Mouse (Mus musculus): ENCODE results near the gene Catip. TPM values are rescaled to one million over a fixed set of nuclear protein-coding genes. Genes with fewer than 3 reads are reported as not detected.

Gene Catip
- total RNA-seq, 2 experiments from 2014 or later = 0.11 TPM; not detected in 1

DNA sequence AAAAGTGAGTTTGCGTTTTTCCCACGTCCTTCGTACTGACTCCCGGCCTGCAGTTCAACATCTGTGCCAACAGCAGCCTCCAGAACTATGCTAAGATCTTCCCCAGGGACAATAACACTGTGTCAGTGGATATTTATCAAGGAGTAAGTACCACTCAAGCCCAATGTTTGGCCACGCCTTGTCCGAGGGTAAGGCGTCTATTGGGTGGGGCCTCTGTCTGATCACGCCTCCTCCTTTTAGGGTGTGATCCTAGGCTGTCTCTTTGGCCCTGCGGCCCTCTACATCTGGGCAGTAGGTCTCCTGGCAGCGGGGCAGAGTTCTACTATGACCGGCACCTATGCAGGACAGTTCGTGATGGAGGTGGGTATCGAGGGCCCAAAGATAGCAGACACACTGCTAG is 21.5 kb downstream of the Catip start:
- DNase-seq (ENCODE audit: low spot score) = no peak

DNA sequence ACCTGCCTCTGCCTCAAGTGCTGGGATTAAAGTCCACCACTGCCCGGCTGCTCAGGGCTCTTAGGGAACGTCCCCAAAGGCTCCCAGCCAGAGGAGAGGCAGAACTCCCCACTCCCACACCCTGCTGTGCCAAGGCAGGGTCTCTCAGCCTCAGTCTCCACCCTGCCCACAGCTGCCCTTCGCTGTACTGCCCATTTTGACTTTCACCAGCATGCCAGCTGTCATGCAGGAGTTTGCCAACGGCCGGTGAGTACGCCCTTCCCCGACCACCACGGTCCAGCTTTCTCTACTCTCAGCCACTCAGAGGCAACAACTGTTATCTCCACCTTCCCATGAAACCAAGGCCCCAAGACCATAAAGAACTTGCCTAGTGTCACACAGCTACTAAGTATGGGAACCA is 22.6 kb downstream of the Catip start:
- no peak for DNase-seq (ENCODE audit: low spot score)

DNA sequence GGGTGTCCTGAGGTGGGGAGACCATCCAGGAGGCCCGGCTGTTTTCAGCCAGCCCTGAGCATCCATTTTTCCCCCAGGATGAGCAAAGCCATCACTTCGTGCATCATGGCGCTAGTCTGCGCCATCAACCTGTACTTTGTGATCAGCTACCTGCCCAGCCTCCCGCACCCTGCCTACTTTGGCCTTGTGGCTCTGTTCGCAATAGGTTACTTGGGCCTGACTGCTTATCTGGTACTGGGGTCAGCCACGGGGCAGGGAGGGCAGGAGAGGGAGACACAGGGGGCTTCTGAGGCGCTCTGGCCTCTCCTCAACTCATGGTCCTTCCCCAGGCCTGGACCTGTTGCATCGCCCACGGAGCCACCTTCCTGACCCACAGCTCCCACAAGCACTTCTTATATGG is 23.2 kb downstream of the Catip start:
- DNase-seq (ENCODE audit: low spot score) = no peak

DNA sequence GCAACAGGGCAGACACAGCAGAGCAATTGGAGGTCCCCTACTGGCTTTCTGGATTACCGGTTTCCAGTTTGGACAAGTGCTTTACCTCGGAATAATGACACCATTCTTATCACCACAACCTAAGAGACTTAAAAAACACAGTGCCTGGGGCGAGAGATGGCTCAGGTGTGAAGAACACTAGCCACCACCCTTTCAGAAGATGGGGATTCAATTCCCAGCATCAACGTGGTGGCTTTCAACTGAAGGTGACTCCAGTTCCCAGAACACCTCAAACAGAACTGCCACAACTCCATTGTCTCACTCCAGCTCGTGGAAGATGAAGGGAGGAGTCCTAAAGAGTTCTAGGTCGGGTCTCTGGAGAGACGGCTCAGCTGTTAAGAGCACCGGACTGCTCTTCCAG is 23.6 kb downstream of the Catip start:
- DNase-seq (ENCODE audit: low spot score) = no peak

DNA sequence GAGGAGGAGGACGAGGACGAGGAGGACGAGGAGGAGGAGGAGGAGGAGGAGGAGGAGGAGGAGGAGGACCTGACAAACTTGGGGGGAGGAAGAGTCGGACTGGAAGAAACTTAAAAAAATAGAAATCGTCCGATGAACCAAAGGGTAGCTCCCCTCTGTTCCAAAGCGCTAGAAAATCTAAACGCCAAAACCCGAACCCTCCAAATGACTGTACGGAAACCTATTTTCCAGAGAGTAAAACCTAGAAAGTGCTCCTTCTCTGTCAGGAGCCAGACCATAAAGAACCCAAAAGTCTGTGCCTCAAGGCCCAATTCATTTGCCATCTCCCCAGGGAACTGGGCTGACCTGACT is 24.4 kb downstream of the Catip start:
- DNase-seq (ENCODE audit: low spot score) = no peak

DNA sequence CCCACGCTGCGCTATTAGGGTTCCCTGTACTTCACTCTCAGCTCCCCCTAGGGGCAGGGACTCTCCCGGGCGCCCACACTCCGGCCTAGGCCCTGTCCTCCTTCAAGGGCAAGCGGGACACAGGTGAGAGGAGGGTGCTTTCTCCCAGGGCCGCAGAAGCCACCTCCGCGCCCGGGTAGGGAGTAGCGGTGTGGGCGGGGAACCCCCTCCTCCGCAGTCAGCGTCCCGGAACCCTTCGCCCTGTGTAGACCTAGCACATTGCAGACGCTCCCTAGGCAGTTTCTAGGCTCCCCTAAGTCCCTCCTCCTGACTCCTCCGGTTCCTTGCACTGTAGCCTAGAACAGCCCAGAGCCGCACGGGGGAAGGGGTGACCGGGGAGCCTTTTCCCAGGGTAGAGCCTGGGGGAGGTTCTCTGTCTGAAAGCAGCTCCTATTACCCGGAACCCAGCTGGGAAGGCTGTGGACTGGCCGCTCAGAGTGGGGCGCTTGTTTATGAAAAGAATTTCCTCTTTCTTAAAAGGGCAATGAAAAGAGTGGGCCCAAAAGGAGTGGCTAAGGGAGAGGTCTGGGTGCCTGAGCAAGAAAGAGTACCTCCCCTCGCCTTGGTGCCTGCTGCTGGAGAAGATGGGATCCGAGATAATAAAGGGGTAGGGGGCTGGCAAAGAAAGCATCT is 24.9 kb downstream of the Catip start:
- DNase-seq (ENCODE audit: low spot score) = peak; percentile 97

DNA sequence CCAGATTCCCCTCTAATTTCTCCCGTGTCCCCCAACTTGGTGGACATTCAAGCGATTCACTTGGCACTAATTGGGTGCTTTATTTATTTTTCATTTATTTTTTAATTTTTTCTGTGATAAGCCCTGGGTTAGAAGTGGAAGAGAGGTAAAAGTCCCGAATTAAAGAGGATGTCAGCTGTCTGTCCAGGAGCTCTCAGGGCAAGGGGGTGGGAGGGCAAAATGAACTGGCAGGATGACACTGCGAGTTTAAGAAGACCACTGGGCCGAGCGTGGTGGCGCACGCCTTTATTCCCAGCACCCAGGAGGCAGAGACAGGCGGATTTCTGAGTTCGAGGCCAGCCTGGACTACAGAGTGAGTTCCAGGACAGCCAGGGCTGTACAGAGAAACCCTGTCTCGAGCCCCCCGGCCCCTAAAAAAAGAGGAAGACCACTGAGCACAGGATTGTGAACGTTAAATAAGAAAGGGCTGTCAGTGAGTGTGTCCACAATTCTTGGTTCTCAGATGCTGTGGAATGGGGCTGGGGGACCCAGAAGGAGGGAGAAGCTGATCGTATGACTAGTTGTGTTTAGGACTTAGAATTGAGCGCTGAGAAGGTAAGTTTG is 25.6 kb downstream of the Catip start:
- no peak for DNase-seq (ENCODE audit: low spot score)

DNA sequence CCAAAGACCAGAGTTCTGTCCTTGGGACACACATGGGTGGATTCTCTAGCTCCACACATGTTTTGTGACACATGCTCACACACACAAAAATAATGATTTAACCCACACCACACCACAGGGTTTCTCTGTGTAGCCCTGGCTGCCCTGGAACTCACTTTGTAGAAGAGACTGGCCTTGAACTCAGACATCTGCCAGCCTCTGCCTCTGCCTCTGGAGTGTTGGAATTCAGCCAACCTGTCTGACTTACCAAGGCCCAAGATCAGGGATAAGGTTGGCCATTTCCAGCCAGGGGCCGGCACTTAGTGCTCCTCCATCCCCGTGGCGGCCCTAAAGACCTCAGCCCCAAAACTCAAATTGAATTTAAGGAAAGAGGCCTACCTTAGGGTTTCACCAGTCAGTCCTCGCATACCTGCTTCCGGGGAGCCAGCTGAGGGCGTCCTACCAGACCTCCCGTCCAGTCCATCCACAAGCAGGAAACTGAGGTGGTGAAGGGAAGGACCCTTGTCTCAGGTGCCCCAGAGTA is 26.6 kb downstream of the Catip start:
- DNase-seq (ENCODE audit: low spot score) = no peak

DNA sequence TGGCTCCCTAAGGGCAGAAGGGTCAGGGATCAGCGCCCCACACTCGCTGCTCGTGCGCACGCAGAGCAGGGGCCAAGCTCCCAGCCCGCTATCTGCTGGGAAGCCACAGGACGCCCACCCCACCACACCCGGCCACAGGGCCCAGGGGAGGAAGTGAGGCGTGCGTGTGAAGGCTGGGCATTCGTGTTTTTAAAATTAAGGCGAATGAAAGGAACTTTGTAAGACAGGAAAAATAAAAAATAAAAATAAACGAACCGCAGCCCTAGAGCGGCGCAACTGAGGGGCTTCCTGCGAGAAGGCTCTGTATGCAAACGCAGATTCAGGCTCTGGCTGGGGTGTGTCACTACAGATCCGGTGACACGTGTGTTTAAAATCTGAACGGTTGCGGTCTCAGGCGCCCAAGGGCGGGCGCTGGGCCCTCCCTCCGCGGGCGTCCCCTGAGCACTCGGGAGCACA is 28.0 kb downstream of the Catip start:
- no peak for DNase-seq (ENCODE audit: low spot score)

DNA sequence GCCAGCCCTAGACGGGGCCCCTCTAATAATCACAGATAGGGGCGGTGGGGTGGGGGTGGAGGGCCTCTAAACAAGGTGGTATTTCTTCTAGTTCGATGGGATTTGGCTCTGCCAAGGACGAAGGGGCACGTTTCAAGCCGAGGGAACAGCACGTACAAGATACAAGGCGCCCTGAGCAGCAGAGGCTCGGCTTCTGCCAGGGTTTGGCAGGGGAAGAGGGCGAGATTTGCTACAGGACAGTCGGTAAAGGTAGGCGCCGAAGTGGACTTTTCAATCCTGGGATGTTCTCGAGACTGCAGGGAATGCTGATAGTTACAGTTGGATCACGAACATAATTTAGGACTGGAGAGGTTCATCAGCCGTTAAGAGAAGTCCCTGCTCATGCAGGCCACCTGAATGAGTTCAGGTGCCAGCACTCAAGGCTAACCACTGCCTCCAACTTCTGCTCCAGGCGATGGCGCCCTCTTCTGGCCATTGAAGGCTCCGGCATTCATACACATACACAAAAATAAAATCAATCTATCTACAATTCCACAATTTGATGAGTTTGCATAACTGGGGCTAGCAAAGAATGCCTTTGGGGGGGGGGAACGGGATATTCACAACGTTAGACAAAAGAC is 28.5 kb downstream of the Catip start:
- DNase-seq (ENCODE audit: low spot score) = peak; percentile 75

DNA sequence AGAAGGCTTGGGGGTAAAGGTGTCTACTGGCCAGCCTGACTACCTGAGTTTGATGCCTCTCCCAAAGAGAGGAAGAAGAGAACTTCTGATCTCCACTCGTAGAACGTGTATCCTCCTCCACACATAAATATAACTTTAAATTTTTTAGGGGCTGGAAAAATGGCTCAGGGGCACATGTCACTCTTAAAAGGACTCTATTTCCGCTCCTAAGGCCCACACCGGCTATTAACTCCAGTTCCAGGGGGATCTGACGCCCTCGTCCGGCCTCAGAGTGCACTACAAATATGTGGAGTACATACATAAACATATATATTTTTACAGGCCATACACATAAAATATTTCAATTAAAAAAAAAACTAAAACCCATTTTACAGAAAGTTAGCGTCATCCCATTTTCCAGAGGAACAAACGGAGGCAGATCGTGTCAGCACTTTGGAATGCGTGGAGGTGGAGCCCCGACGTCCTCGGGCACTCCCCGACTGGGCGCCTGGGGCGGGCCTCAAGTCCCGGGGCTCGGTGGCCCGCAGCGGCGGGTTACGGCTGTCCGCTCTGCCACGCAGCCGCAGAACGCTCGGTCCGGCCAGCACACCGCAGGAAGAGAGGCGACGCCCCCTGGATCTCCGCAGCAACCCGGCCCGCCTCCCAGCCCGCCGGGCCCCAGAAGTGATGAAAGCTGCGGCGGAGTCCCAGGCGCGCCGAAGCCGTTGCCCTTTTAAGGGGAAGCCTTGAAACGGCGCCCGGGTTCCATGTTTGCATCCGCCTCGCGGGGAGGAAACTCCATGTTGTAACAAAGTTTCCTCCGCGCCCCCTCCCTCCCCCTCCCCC is 29.2 kb downstream of the Catip start, which contains the start of gene Ctdsp1:
TSS of gene Ctdsp1 (plus strand) at position 586 of the 825 bp plus-strand sequence.
- peak; percentile 98 for DNase-seq (ENCODE audit: low spot score)

DNA sequence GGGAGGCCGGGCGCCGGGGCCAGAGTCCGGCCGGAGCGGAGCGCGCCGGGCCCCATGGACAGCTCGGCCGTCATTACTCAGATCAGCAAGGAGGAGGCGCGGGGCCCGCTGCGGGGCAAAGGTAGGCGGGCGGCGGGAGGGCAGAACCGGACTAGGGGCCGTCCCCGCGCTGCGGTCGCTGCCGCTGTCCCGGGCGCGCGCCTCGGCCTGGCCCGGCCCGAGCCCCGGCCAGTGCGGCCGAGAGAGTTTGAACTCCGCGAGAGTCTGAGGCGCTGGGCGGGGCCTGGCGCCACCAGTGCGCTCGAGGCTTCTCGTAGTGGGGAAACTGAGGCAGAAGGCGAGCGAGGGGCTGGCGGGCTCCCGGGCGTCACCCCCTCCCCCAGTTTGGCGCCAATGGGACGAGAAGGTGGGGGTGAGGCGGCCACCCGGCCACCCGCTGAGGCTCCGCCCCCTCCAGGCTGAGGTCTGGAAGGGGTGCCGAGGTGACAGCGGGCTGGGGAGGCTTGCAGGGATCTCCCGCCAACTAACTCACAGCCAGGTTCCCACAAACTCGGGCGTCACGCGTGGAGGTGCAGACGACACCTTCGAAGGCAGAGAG is 30.0 kb downstream of the Catip start:
- DNase-seq (ENCODE audit: low spot score) = peak; percentile 79

DNA sequence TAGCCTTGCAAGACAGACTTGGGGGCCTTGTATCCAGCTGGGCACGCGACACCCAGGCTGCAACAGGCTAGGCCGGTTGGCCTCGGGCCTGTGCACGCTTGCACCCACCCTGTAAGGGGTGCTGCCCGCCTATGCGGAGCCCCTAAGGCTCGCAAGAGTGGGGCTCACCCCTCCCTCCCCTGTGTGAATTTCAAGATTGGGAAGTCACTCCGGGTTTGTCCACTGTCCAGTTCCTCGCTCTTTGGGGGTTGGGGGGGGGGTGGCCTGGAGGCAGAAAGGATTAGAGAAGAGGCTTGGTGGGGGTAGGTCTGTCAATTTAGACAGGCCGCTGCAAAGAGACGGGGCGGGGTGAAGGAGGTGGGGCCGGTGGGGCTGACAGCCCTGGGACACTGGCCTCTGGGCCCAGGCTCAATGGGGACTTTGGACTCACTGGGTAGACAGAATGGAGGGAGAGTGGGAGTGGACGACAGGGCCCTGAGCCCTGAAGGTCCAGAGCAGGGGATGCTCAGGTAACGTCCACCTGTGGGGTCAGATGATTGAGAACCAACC is 30.6 kb downstream of the Catip start:
- DNase-seq (ENCODE audit: low spot score) = no peak

DNA sequence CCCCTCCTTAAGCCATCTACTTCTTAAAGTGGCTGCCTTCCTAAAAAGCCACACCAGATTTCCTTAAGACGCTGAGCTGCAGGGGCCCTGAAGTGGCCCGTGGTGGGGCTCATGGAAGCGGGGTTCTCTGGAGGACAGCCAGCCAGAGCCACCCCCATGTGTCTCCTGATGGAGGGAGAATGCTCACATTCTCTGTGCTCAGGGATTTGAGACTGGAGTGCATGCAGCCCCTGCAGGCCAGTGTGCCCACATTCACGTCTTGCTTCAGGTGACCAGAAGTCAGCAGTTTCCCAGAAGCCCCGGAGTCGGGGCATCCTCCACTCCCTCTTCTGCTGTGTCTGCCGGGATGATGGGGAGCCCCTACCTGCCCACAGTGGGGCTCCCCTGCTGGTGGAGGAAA is 31.1 kb downstream of the Catip start:
- no peak for DNase-seq (ENCODE audit: low spot score)

DNA sequence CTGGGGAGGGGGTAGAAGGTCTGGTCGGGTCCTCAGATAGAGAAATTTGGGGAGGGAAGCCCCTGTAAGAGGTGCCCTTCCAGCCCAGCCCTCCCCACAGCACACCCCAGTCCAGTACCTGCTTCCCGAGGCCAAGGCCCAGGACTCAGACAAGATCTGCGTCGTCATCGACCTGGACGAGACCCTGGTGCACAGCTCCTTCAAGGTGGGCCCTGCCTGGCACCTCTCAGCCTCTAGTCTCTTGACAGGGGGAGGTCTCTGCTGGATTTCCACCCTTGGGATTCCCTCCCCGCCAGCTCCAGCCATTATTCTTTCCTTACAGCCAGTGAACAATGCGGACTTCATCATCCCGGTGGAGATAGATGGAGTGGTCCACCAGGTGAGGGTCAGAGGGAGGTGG is 31.8 kb downstream of the Catip start:
- no peak for DNase-seq (ENCODE audit: low spot score)

DNA sequence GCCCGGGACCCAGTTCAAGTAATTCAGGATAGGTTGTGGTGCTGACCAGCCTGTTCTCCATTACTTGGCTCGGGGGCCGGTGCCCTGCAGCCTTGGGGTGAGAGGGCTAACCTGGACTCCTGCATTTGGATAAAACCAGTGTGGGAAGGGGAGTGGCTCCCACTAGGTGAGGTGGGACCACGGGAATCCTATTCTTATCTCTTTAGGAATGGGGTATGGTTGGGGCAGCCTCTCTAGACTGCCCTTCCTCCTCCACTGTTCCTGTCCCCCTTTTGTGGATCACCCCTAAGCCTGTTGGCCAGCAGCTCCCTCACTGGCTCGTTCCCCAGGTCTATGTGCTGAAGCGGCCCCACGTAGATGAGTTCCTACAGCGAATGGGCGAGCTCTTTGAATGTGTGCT is 32.4 kb downstream of the Catip start:
- no peak for DNase-seq (ENCODE audit: low spot score)

DNA sequence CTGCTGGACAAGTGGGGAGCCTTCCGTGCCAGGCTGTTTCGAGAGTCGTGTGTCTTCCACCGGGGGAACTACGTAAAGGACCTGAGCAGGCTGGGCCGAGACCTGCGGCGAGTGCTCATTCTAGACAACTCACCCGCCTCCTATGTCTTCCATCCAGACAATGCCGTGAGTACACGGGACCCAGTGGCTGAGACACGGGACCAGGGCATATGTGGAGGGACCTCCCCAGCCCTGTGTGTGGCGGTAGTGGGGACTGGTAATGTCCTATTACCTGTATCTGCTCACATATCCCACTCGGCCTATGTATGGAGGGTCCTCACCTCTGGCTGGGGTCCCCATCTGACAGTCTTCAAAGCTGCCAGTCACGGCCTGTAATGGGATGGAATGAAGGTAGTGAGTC is 33.0 kb downstream of the Catip start:
- no peak for DNase-seq (ENCODE audit: low spot score)

DNA sequence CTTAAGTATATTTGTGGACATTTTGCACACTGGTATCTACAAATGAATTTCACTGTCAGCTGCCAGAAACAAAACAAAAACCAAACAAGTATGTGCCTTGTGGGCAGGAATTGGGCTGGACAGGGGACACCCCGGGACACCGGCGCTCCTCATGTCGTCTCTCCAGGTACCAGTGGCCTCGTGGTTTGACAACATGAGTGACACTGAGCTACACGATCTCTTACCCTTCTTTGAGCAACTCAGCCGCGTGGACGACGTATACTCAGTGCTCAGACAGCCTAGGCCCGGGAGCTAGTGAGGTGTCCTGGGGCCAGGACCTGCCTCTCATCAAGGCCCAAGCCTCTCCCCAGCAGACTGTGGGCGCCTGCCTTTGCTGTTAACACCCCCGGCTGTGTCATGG is 33.4 kb downstream of the Catip start:
- no peak for DNase-seq (ENCODE audit: low spot score)

DNA sequence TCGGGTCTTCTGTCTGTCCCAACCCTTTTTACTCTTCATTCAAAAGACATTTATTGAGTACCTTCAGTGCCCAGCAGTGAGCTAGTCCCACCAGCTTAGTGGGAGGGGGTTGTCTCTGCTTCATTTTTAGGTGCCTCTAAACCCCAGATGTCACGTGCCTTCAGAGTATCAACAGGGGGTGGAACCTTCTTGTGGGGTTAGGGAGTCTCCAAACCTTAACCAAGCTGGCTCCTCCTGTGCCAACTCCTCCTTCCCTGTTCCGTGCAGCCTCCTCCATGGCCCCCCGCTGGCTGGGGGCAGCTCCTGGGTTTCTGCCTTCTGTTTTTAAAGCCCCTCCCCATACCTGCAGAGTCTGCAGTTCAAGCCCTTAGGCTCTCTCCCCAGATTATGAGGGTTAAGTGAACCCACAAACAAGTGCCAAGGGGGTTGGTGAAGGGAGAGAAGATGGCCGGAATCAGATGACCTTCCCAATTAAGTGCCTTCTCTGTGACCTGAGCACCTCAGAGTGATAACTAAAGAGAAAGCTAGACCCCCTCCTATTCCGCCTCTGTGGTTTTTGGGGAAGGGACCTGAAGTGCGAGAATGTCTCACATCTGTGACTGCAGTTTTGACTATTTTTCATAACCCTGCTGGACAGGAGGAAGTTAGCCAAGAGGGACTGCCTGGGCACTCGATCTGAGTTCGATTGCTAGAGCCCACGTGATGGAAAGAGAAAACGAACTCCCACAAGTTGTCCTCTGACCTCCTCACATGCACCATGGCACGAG is 34.7 kb downstream of the Catip start:
- peak; percentile 50 for DNase-seq (ENCODE audit: low spot score)

DNA sequence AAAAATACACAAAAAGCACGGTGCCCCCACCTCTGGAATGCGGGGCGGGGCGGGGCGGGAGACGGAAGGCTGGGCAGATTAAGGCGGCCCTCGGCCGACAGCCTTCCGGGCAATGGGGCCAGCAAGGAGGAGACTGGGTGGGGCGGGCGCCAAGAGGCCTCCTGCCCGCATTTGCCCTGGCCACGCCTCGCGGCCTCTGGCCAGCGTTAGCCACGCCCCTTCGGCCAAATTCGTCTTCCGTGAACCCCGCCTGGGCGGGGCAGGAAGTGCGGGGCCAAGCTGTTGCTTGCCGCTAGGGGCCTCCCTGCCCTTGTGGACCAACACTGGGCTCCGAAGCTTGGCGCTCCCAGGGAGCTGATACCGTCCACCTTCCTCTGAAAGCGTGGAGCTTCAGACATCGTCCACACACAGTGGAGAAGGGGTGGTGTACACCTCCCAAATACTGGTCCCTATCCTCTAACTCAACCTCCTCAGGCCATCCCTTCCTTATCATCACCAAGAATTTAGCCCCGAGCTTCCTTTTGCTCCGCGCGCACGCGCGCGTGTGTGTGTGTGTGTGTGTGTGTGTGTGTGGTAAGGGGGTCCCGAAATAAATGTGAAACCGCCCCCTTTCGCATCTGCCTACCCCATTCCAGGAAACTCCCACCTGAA is 35.5 kb downstream of the Catip start:
- DNase-seq (ENCODE audit: low spot score) = peak; percentile 99
